Mouse (Mus musculus) heart, postnatal 0 days (tissue): Measurements from ENCODE around the gene Cnr2. TPM values are rescaled to one million over a fixed set of nuclear protein-coding genes. Genes with fewer than 3 reads are reported as not detected.

Source experiments
- ATAC-seq: fragments of 200-750 bp; cut with Nextera tagmentation; 2 replicates; pipeline ENCODE4 v1.8.0; 2017; ENCODE audit warnings: low read depth, moderate number of reproducible peaks, moderate library complexity; ENCODE audit not compliant: insufficient read depth
- DNase-seq: peaks from one replicate; pipeline ENCODE4 v3.0.0-alpha.2; 2016; ENCODE audit warnings: low spot score
- H3K27ac ChIP-seq: fragments of 300-500 bp; sonication (generic); 2 replicates; pipeline ENCODE4 v1.5.1; 2014; ENCODE audit warnings: low read depth, mild to moderate bottlenecking
- H3K27me3 ChIP-seq: fragments of 300-500 bp; sonication (generic); 2 replicates; pipeline ENCODE4 v1.6.1; 2014; ENCODE audit warnings: low read length, mixed read lengths; ENCODE audit not compliant: control insufficient read depth, insufficient read depth
- H3K36me3 ChIP-seq: fragments of 300-500 bp; sonication (generic); replicated peaks from 2 replicates; pipeline ENCODE4 v1.6.1; 2014; ENCODE audit warnings: low read length, mixed read lengths; ENCODE audit not compliant: control insufficient read depth, insufficient read depth
- H3K4me1 ChIP-seq: fragments of 300-500 bp; sonication (generic); 2 replicates; pipeline ENCODE4 v1.6.1; 2014; ENCODE audit warnings: antibody characterized with exemption; ENCODE audit not compliant: control insufficient read depth, insufficient read depth
- H3K4me2 ChIP-seq: fragments of 300-500 bp; sonication (generic); 2 replicates; pipeline ENCODE4 v1.6.1; 2014; ENCODE audit warnings: low read depth, mild to moderate bottlenecking, low read length, moderate library complexity
- H3K4me3 ChIP-seq: fragments of 300-500 bp; sonication (generic); 2 replicates; pipeline ENCODE4 v1.5.1; 2014; ENCODE audit warnings: low read depth, low read length
- H3K9ac ChIP-seq: fragments of 300-500 bp; sonication (generic); replicated peaks from 2 replicates; pipeline ENCODE4 v1.6.1; 2014; ENCODE audit warnings: low read depth, low read length, mixed read lengths
- H3K9me3 ChIP-seq: fragments of 300-500 bp; sonication (generic); replicated peaks from 2 replicates; pipeline ENCODE4 v1.6.1; 2016; ENCODE audit warnings: low read length; ENCODE audit not compliant: control insufficient read depth
- CTCF ChIP-seq: IDR thresholded peaks from 2 replicates; pipeline ENCODE4 v1.5.1; 2016; ENCODE audit warnings: antibody characterized with exemption, control low read depth, low read depth
- EP300 ChIP-seq: IDR thresholded peaks from 2 replicates; pipeline ENCODE4 v1.6.1; 2016; ENCODE audit warnings: antibody characterized with exemption, low read depth
- WGBS: fragments of 180-500 bp; shearing (Covaris S2); extraction: QIAGEN DNeasy Blood & Tissue Kit; methylation state at CpG from one replicate; pipeline ENCODE4 v1.1.7; 2014; 5-methylcytosine and 5-hydroxymethylcytosine counted together
- polyA plus RNA-seq: library from polyadenylated mRNA; unstranded; fragments of >200 nt; fragmentation: Nextera tagmentation; extraction: Ambion mirVana; gene quantifications from 2 replicates; pipeline ENCODE4 v1.2.1, GENCODE M21; 2015
- total RNA-seq: library from RNA; depleted of rRNA; stranded (reverse); fragments of >200 nt; gene quantifications from 2 replicates; pipeline ENCODE4 v1.2.3, GENCODE M21; 2014; ENCODE audit warnings: low replicate concordance

The Cnr2 gene
- total and polyA plus RNA-seq, 2 experiments from 2014 or later: 0.27 to 0.36 TPM

DNA sequence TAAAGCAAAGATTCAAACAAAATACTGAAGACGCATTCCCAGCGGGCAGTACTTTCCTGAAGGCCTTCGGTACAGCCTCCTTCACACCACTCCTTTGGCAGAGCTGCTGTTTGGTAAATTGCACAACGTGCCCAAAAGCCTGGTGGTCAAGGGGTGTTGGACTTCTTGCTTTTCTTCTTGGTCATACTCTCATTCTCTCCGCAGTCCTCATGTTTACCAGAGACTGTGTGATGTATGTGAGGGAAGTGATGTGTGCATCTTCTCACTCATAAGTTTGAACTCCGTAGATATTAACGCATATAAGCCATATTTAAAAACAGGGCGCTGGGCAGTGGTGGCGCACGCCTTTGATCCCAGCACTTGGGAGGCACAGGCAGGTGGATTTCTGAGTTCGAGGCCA, 40.6 kb upstream of the Cnr2 start:
- no peak overlapping the region for H3K9ac ChIP-seq
- H3K4me2 ChIP-seq: peak overlapping the region; percentile 87
- no peaks in the 10 kb centered on the region for H3K27me3 ChIP-seq
- peaks cover 37% of the 10 kb centered on the region for H3K4me1 ChIP-seq
- H3K36me3 ChIP-seq: no peaks in the 10 kb centered on the region
- peak overlapping the region; percentile 98 for H3K27ac ChIP-seq
- TF ChIP-seq EP300: no peak
- TF ChIP-seq CTCF: no peak
- WGBS: 78% methylated on average over 11 of the region's 11 CpGs
- no peak for ATAC-seq
- DNase-seq: no peak
- no peaks in the 10 kb centered on the region for H3K9me3 ChIP-seq
- H3K4me3 ChIP-seq: no peak overlapping the region

DNA sequence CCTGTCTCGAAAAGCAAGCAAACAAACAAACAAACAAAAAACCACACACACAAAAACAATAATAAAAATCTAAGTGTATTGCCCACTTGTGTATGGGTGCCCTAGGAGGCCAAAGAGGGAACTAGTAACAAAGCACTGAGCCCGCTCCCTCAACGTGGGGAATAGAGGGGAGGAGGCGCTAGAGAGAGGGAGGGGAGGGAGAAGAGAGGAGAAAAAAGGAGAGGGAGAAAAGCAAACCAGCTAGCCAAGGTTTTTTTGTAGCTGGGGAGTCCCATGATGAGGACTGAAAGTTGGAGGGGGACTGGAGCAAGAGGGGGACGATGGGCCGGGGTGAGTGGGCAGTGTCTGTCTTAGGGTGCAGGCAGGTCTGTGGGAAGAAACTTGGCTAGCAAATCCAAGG, 40.1 kb upstream of the Cnr2 start:
- Histone ChIP-seq H3K27ac (peak overlapping the region; percentile 98), H3K4me2 (peak overlapping the region; percentile 87), H3K27me3 (no peaks in the 10 kb centered on the region), H3K4me3 (peak overlapping the region; percentile 93), H3K9me3 (no peaks in the 10 kb centered on the region), H3K9ac (peak overlapping the region; percentile 71), H3K36me3 (no peaks in the 10 kb centered on the region), H3K4me1 (peaks cover 39% of the 10 kb centered on the region)
- TF ChIP-seq EP300: no peak
- TF ChIP-seq CTCF: peak; percentile 13; the same call in 1 of the 2 replicates
- WGBS: 10% methylated on average over 6 of the region's 6 CpGs
- DNase-seq (no peak), ATAC-seq (no peak)

DNA sequence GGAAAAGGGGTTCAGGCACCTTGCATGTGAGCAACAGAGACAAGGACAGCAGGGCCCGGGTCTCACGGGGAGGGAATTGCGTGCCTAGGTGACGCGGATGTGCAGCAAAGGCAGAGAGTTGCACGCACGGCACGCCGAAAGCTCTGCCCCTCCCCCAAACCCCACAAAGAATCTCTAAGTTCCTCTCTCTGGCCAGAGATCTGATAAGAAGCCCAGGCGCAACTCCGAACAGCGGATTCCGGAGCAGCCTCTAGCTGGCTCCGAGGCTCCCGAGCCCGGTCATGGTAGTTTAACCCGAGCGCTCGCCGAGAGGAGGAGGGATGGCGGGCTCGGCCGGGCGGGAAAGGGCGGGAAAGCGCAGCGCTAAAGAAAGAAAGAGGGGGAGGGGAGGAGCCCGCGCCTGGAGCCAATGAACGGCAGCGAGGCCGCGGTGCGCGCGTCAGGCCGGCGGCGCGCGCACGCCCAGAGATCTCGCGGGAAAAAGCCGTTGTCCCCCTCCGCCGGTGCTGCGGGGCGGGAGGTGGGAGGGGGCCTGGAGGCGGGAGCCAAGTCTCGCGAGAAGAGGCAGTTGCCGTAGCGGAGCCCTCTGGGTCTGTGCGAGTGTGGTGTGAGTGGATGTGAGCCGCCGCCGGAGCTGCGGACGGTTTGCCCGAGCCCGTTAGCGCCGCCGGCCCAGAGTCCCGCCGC, 39.5 kb upstream of the Cnr2 start, which contains the start of gene Srsf10:
TSS of gene Srsf10 (plus strand) at position 212 of the 687 bp plus-strand sequence.
- peaks cover 33% of the 10 kb centered on the region for H3K4me1 ChIP-seq
- H3K9ac ChIP-seq: peak within 1 kb of the TSS; percentile 90
- H3K27me3 ChIP-seq: no peaks in the 10 kb centered on the region
- H3K9me3 ChIP-seq: no peaks in the 10 kb centered on the region
- H3K4me3 ChIP-seq: peak within 1 kb of the TSS; percentile 93
- H3K4me2 ChIP-seq: peak within 1 kb of the TSS; percentile 87
- under 1% methylated on average over 66 of the region's 67 CpGs for whole genome bisulfite sequencing
- H3K27ac ChIP-seq: peak within 1 kb of the TSS; percentile 98
- TF ChIP-seq EP300: peak; percentile 96
- no peak for TF ChIP-seq CTCF
- no peaks in the 10 kb centered on the region for H3K36me3 ChIP-seq
- ATAC-seq: peak; percentile 98
- DNase-seq: peak; percentile 98

DNA sequence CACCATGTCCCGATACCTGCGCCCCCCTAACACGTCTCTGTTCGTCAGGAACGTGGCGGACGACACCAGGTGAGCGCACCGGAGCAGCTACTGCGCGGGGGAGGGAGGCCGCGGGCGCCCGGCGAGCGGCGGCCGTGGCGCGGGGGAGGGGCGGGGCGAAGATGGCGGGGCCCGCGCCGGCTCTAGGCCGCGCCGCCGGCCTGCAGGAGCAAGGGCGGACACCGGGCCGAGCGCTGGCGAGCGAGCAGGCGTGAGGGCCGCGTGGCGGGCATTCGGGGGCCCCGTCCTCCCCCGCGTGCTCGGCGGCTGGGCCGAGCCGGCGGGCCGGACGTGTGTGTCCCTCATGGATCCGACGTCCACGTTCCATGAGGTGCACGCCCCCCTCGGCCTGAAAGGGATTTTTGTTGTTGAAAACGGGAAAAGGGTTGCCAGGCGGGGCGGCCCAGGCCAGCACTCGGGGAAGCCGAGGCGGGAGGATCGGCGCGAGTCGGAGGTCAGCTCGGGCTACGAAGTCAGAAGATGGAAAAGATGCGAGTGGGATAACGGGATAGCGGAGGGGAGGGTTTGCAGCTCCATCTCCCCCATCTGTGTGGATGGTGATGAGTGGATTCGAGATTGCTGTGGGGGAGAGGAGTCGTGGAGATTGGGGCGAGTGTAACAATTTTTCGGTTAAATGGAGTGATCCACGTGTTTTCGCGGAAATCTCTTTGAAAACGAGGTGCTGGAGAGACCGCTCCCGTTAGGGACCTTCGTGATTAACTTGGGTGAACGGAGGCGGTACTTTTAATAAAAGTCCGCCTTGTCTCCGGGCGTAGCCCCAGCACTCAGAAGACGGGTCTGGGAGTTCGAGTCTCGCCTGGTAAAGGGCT, 38.7 kb upstream of the Cnr2 start:
- Histone ChIP-seq H3K4me1 (peaks cover 31% of the 10 kb centered on the region), H3K4me2 (peak overlapping the region; percentile 83), H3K4me3 (peak overlapping the region; percentile 93), H3K27me3 (no peaks in the 10 kb centered on the region), H3K9me3 (no peaks in the 10 kb centered on the region), H3K9ac (peak overlapping the region; percentile 90), H3K36me3 (no peaks in the 10 kb centered on the region), H3K27ac (peak overlapping the region; percentile 98)
- WGBS: under 1% methylated on average over 85 of the region's 91 CpGs
- ATAC-seq (peak; percentile 75), DNase-seq (peak; percentile 74)
- TF ChIP-seq CTCF (no peak), EP300 (no peak; the same call in 1 of the 2 replicates)

DNA sequence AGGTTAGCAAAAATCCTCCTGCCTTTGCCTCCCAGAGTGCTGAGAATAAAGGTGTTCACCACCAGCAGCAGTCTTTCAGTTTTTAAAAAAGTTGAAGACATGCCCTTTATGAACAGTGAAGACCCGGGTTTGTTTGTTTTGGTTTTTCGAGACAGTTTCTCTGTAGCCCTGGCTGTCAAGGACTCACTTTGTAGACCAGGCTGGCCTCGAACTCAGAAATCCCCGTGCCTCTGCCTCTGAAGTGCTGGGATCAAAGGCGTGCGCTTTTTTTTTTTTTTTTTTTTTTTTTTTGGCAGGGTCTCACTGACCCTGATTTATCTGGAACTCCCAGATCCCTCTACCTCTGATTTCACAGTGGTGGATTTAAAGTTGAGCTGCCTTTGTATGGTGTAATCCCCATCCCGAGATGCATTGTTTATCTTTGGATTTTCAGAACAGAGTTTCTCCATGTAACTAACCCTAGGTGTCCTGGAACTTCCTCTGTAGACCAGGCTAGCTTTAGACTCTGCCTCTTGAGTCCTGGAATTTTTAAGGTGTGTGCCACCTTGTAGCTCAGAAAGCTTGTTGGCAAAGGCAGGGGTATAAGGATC, 37.5 kb upstream of the Cnr2 start:
- Histone ChIP-seq H3K9me3 (no peaks in the 10 kb centered on the region), H3K4me1 (peaks cover 31% of the 10 kb centered on the region), H3K4me3 (peak overlapping the region; percentile 93), H3K4me2 (peak overlapping the region; percentile 83), H3K27ac (peak overlapping the region; percentile 25; the same call in 1 of the 2 replicates), H3K9ac (peak overlapping the region; percentile 90), H3K27me3 (no peaks in the 10 kb centered on the region), H3K36me3 (peaks cover 10% of the 10 kb centered on the region)
- ATAC-seq (no peak), DNase-seq (no peak)
- WGBS: 11% methylated on average over 7 of the region's 7 CpGs
- TF ChIP-seq CTCF (no peak), EP300 (no peak)
